Mouse (Mus musculus) intestine, embryonic 16.5 days (tissue): Measurements from ENCODE around the gene Ccdc9b. TPM values are rescaled to one million over a fixed set of nuclear protein-coding genes. Genes with fewer than 3 reads are reported as not detected.

ENCODE experiments used
- ATAC-seq: fragments of 200-750 bp; cut with Nextera tagmentation; 2 replicates; pipeline ENCODE4 v1.8.0; 2017; ENCODE audit warnings: moderate TSS enrichment, moderate library complexity
- H3K27ac ChIP-seq: fragments of 300-500 bp; sonication (generic); 2 replicates; pipeline ENCODE4 v1.5.1; 2014; ENCODE audit warnings: mild to moderate bottlenecking, low read length
- H3K27me3 ChIP-seq: fragments of 300-500 bp; sonication (generic); replicated peaks from 2 replicates; pipeline ENCODE4 v1.6.1; 2014; ENCODE audit warnings: low read length, control low read depth, mixed read lengths; ENCODE audit not compliant: control insufficient read depth, insufficient read depth
- H3K36me3 ChIP-seq: fragments of 300-500 bp; sonication (generic); 2 replicates; pipeline ENCODE4 v1.6.1; 2014; ENCODE audit warnings: low read length, control low read depth; ENCODE audit not compliant: control insufficient read depth, insufficient read depth
- H3K4me1 ChIP-seq: fragments of 300-500 bp; sonication (generic); 2 replicates; pipeline ENCODE4 v1.6.1; 2014; ENCODE audit warnings: low read length, control low read depth, mixed read lengths; ENCODE audit not compliant: control insufficient read depth, insufficient read depth
- H3K4me2 ChIP-seq: fragments of 300-500 bp; sonication (generic); 2 replicates; pipeline ENCODE4 v1.6.1; 2014; ENCODE audit warnings: low read depth, low read length, control low read depth
- H3K4me3 ChIP-seq: fragments of 300-500 bp; sonication (generic); 2 replicates; pipeline ENCODE4 v1.5.1; 2014; ENCODE audit warnings: mild to moderate bottlenecking, low read length
- H3K9ac ChIP-seq: fragments of 300-500 bp; sonication (generic); 2 replicates; pipeline ENCODE4 v1.6.1; 2014; ENCODE audit warnings: low read depth, low read length
- H3K9me3 ChIP-seq: fragments of 300-500 bp; sonication (generic); 2 replicates; pipeline ENCODE4 v1.6.1; 2016; ENCODE audit warnings: low read length, control low read depth; ENCODE audit not compliant: control insufficient read depth
- WGBS: fragments of 180-500 bp; shearing (Covaris S2); extraction: QIAGEN DNeasy Blood & Tissue Kit; methylation state at CpG from one replicate; pipeline ENCODE4 v1.1.7; 2014; 5-methylcytosine and 5-hydroxymethylcytosine counted together
- polyA plus RNA-seq: library from polyadenylated mRNA; unstranded; fragments of >200 nt; fragmentation: Nextera tagmentation; extraction: Ambion mirVana; gene quantifications from 2 replicates; pipeline ENCODE4 v1.2.1, GENCODE M21; 2015

Gene Ccdc9b
- polyA plus RNA-seq, 1 experiment from 2014 or later: 0.93 TPM

GRCm38 (mm10) chr2:118779504-118780480 lies 17.3 kb upstream of the Ccdc9b start, which contains the start of gene Disp2:
TSS of gene Disp2 (plus strand) at chr2:118779719.
- H3K36me3 ChIP-seq: no peaks in the 10 kb centered on the region
- 10% methylated on average over 39 of the region's 39 CpGs for WGBS
- H3K27me3 ChIP-seq: no peaks in the 10 kb centered on the region
- peak within 1 kb of the TSS; percentile 20; the same call in 1 of the 2 replicates for H3K9ac ChIP-seq
- peaks cover 14% of the 10 kb centered on the region for H3K4me1 ChIP-seq
- peak; percentile 78 for ATAC-seq
- no peaks in the 10 kb centered on the region for H3K9me3 ChIP-seq
- no peak within 1 kb of the TSS for H3K27ac ChIP-seq
- peak within 1 kb of the TSS; percentile 41 for H3K4me3 ChIP-seq
- H3K4me2 ChIP-seq: peak within 1 kb of the TSS; percentile 62

GRCm38 (mm10) chr2:118779065-118779464 lies 16.6 kb upstream of the Ccdc9b start:
- Histone ChIP-seq H3K9ac (peak overlapping the region; percentile 20; the same call in 1 of the 2 replicates), H3K4me2 (peak overlapping the region; percentile 62), H3K9me3 (no peaks in the 10 kb centered on the region), H3K4me3 (peak overlapping the region; percentile 41), H3K4me1 (peaks cover 19% of the 10 kb centered on the region), H3K27ac (no peak overlapping the region), H3K36me3 (no peaks in the 10 kb centered on the region), H3K27me3 (no peaks in the 10 kb centered on the region)
- no peak for ATAC-seq
- WGBS: 12% methylated on average over 10 of the region's 10 CpGs

GRCm38 (mm10) chr2:118778418-118778817 lies 16.0 kb upstream of the Ccdc9b start:
- Histone ChIP-seq H3K4me2 (no peak overlapping the region), H3K9me3 (no peaks in the 10 kb centered on the region), H3K9ac (no peak overlapping the region), H3K36me3 (no peaks in the 10 kb centered on the region; the same call in 1 of the 2 replicates), H3K4me3 (no peak overlapping the region), H3K27ac (no peak overlapping the region), H3K4me1 (peaks cover 20% of the 10 kb centered on the region), H3K27me3 (no peaks in the 10 kb centered on the region)
- WGBS: 74% methylated on average over 4 of the region's 4 CpGs
- ATAC-seq: no peak

GRCm38 (mm10) chr2:118776295-118776694 lies 13.8 kb upstream of the Ccdc9b start:
- Histone ChIP-seq H3K9ac (0 out of 2 replicates have a peak overlapping the region, but pooled peaks have one; percentile 24), H3K27ac (no peak overlapping the region), H3K4me1 (peaks cover 20% of the 10 kb centered on the region), H3K9me3 (no peaks in the 10 kb centered on the region), H3K27me3 (no peaks in the 10 kb centered on the region), H3K4me2 (no peak overlapping the region), H3K4me3 (no peak overlapping the region), H3K36me3 (no peaks in the 10 kb centered on the region; the same call in 1 of the 2 replicates)
- no peak for ATAC-seq
- 74% methylated on average over 2 of the region's 2 CpGs for WGBS

GRCm38 (mm10) chr2:118775846-118776245 lies 13.4 kb upstream of the Ccdc9b start:
- no peaks in the 10 kb centered on the region for H3K9me3 ChIP-seq
- no peak overlapping the region for H3K4me3 ChIP-seq
- H3K9ac ChIP-seq: 0 out of 2 replicates have a peak overlapping the region, but pooled peaks have one; percentile 24
- H3K4me2 ChIP-seq: no peak overlapping the region
- no peaks in the 10 kb centered on the region; the same call in 1 of the 2 replicates for H3K36me3 ChIP-seq
- H3K27ac ChIP-seq: no peak overlapping the region
- ATAC-seq: no peak
- peaks cover 20% of the 10 kb centered on the region for H3K4me1 ChIP-seq
- 84% methylated on average over 3 of the region's 4 CpGs for WGBS
- H3K27me3 ChIP-seq: no peaks in the 10 kb centered on the region

- H3K9me3 ChIP-seq: no peaks in the 10 kb centered on the region
- H3K36me3 ChIP-seq: no peaks in the 10 kb centered on the region; the same call in 1 of the 2 replicates
- 62% methylated on average over 1 of the region's 1 CpGs for WGBS
- H3K27me3 ChIP-seq: no peaks in the 10 kb centered on the region
- no peak overlapping the region for H3K4me2 ChIP-seq
- H3K9ac ChIP-seq: no peak overlapping the region
- no peak overlapping the region for H3K4me3 ChIP-seq
- peaks cover 20% of the 10 kb centered on the region for H3K4me1 ChIP-seq
- ATAC-seq: no peak
- H3K27ac ChIP-seq: no peak overlapping the region
These were observed 12.9 kb upstream of the Ccdc9b start for GRCm38 (mm10) chr2:118775396-118775795.

GRCm38 (mm10) chr2:118774536-118774935 lies 12.1 kb upstream of the Ccdc9b start:
- no peak overlapping the region for H3K4me3 ChIP-seq
- peak overlapping the region; percentile 63 for H3K27ac ChIP-seq
- 65% methylated on average over 2 of the region's 2 CpGs for WGBS
- no peak overlapping the region for H3K9ac ChIP-seq
- no peaks in the 10 kb centered on the region; the same call in 1 of the 2 replicates for H3K36me3 ChIP-seq
- H3K27me3 ChIP-seq: no peaks in the 10 kb centered on the region
- H3K4me1 ChIP-seq: peaks cover 17% of the 10 kb centered on the region
- H3K4me2 ChIP-seq: peak overlapping the region; percentile 32; the same call in 1 of the 2 replicates
- peak; percentile 56 for ATAC-seq
- no peaks in the 10 kb centered on the region for H3K9me3 ChIP-seq

GRCm38 (mm10) chr2:118772158-118772874 lies 9.9 kb upstream of the Ccdc9b start, which contains the start of gene Phgr1:
TSS of gene Phgr1 (plus strand) at chr2:118772769.
- peak within 1 kb of the TSS; percentile 32 for H3K4me2 ChIP-seq
- H3K36me3 ChIP-seq: no peaks in the 10 kb centered on the region; the same call in 1 of the 2 replicates
- H3K9me3 ChIP-seq: no peaks in the 10 kb centered on the region
- H3K4me1 ChIP-seq: peaks cover 19% of the 10 kb centered on the region
- WGBS: 67% methylated on average over 6 of the region's 6 CpGs
- no peaks in the 10 kb centered on the region for H3K27me3 ChIP-seq
- peak; percentile 95 for ATAC-seq
- peak within 1 kb of the TSS; percentile 20 for H3K4me3 ChIP-seq
- H3K27ac ChIP-seq: peak within 1 kb of the TSS; percentile 68
- H3K9ac ChIP-seq: peak within 1 kb of the TSS; percentile 4; the same call in 1 of the 2 replicates
